Mouse (Mus musculus) liver, adult 2 months (tissue): ENCODE measurements at regions not wholly inside any gene's neighbourhood (a gene's known extent, or its start where the extent isn't known, plus 50 kb on each side); places are given as distances from the start of the nearest gene placed in this dataset.

ENCODE experiments used
- DNase-seq: peaks from one replicate; pipeline ENCODE4 v3.0.0-alpha.2; 2011; ENCODE audit warnings: low read depth, low spot score; ENCODE audit errors: extremely low read depth
- H3K27ac ChIP-seq: fragments of 200-500 bp; replicated peaks from 2 replicates; pipeline ENCODE4 v1.5.1; 2012; ENCODE audit warnings: low read depth, mild to moderate bottlenecking, control low read depth, inconsistent platforms, low read length; ENCODE audit not compliant: insufficient read depth
- H3K27me3 ChIP-seq: fragments of 200-500 bp; 2 replicates; pipeline ENCODE4 v1.6.1; 2012; ENCODE audit warnings: mild to moderate bottlenecking, moderate library complexity, low read length, inconsistent platforms; ENCODE audit not compliant: control insufficient read depth, insufficient read depth
- H3K36me3 ChIP-seq: fragments of 200-500 bp; 2 replicates; pipeline ENCODE4 v1.6.1; 2012; ENCODE audit warnings: low read length, inconsistent platforms; ENCODE audit not compliant: control insufficient read depth, insufficient read depth
- H3K4me1 ChIP-seq: fragments of 200-500 bp; 2 replicates; pipeline ENCODE4 v1.6.1; 2011; ENCODE audit warnings: low read length; ENCODE audit not compliant: control insufficient read depth, insufficient read depth
- H3K4me3 ChIP-seq: fragments of 200-500 bp; 2 replicates; pipeline ENCODE4 v1.5.1; 2011; ENCODE audit warnings: low read depth, mild to moderate bottlenecking, control low read depth, low read length, moderate library complexity; ENCODE audit not compliant: insufficient read depth
- H3K79me2 ChIP-seq: fragments of 200-500 bp; 2 replicates; pipeline ENCODE4 v1.6.1; 2012; ENCODE audit warnings: inconsistent platforms, mild to moderate bottlenecking, low read length, moderate library complexity; ENCODE audit not compliant: control insufficient read depth, insufficient read depth
- H3K9ac ChIP-seq: fragments of 200-500 bp; 2 replicates; pipeline ENCODE4 v1.6.1; 2012; ENCODE audit warnings: low read depth, mild to moderate bottlenecking, control low read depth, inconsistent platforms, low read length
- CTCF ChIP-seq: fragments of 200-500 bp; IDR thresholded peaks from 2 replicates; pipeline ENCODE4 v1.5.1; 2011; ENCODE audit warnings: low read depth, low read length, control low read depth
- POLR2A ChIP-seq: fragments of 200-500 bp; IDR thresholded peaks from 2 replicates; pipeline ENCODE4 v1.6.1; 2011; ENCODE audit warnings: low read length, control low read depth; ENCODE audit not compliant: insufficient read depth; ENCODE audit errors: extremely low read depth
- WGBS: fragments of 180-500 bp; shearing (Covaris S2); methylation state at CpG from one replicate; pipeline ENCODE4 v1.1.7; 2018; 5-methylcytosine and 5-hydroxymethylcytosine counted together

DNA sequence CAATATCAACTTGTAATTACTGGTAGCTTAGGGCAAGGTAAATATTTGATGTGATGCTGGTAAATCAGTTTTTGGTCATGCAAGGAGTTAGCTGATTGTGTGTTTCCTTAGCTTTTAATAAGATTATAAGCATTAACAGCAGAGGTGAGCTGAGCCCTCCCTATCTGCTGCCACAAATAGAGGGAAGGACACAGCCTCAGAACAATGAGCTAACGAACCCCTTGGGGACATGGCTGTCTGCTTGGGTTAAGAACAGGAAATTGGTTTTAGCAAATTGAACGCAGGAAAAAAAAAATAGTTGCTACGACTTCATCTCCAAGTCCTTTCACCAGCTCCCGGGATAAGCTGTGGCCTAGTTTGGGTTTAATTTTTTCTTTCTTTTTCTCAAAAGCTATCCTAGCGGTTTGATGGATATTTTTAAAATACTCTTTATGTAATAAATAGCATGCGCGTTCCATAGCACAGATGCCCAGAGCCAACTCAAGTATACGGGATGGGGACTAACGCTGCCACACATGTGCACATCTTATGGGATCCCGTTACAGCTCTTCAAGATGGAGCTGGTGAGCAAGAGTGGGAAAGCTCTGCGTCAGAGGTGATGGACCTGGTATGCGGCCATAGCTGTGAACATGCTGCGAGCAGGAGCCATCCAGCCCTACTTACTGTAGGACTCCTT, 236.6 kb downstream of the Atp23 start:
- no peak overlapping the region for H3K9ac ChIP-seq
- 92% methylated on average over 13 of the region's 13 CpGs for WGBS
- TF ChIP-seq CTCF, result no peak
- TF ChIP-seq POLR2A, result no peak
- H3K27ac ChIP-seq, result no peak overlapping the region
- no peak overlapping the region for H3K4me3 ChIP-seq
- DNase-seq, result no peak
- no peaks in the 10 kb centered on the region for H3K27me3 ChIP-seq
- H3K79me2 ChIP-seq, result no peaks in the 10 kb centered on the region
- no peaks in the 10 kb centered on the region for H3K36me3 ChIP-seq
- no peaks in the 10 kb centered on the region for H3K4me1 ChIP-seq

DNA sequence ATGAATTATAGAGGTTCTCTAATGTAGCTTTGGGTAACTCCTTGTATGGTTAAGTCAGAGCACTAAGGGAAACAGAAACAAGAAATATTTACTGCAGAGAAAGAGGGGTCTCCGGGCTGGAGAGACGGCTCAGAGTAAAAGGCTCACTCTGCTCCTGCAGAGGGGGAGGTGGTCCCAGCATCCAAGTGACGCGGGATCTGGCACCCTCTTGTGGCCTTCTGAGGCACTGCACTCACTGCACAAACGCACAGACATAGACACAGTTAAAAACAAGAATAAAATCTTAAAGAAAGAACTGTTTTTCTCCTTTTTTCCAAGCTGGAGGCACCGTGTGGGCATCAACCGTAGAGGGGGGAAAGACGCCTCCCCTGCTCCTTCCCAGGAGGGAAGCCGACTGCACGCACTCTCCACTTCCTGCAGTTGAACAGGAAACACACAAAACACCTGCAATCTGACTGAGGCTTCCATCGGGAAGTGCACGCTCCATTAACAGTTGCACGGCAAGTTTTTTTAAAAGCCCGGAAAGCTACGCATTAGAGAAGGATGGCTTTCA, 237.6 kb downstream of the Atp23 start:
- DNase-seq, result no peak
- TF ChIP-seq CTCF (peak; percentile 50), POLR2A (no peak)
- H3K27ac ChIP-seq, result no peak overlapping the region
- no peak overlapping the region for H3K9ac ChIP-seq
- 86% methylated on average over 15 of the region's 15 CpGs for WGBS
- H3K79me2 ChIP-seq, result no peaks in the 10 kb centered on the region
- H3K4me1 ChIP-seq, result no peaks in the 10 kb centered on the region
- no peaks in the 10 kb centered on the region for H3K27me3 ChIP-seq
- no peak overlapping the region for H3K4me3 ChIP-seq
- no peaks in the 10 kb centered on the region for H3K36me3 ChIP-seq

GRCm38 (mm10) chr10:126662765-126663164, 238.4 kb downstream of the Atp23 start:
- WGBS, result 86% methylated on average over 6 of the region's 6 CpGs
- H3K9ac ChIP-seq, result no peak overlapping the region
- H3K27ac ChIP-seq, result no peak overlapping the region
- DNase-seq, result no peak
- no peaks in the 10 kb centered on the region for H3K27me3 ChIP-seq
- no peak overlapping the region for H3K4me3 ChIP-seq
- TF ChIP-seq CTCF, result no peak
- TF ChIP-seq POLR2A, result no peak
- no peaks in the 10 kb centered on the region for H3K4me1 ChIP-seq
- H3K79me2 ChIP-seq, result no peaks in the 10 kb centered on the region
- H3K36me3 ChIP-seq, result no peaks in the 10 kb centered on the region

DNA sequence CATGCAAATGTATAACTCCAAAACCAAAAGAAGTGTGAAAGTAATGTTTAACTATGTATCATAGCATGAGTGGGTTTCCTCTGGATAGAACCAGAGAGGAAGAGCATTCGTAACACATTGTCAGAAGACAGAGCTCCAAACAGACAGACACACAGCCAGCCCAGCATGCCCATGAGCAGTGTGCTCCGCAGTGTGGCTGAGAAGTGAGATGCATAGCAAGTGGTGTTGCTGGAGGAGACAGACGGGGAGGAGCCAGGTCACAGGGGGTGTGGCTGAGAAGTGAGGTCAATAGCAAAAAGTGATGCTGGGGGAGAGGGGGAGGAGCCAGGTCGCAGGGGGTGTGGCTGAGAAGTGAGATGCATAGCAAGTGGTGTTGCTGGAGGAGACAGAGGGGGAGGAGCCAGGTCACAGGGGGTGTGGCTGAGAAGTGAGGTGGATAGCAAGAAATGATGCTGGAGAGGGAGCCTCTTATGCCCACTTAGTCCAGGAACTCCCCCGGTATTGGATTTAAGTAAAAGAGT, 240.0 kb downstream of the Atp23 start:
- no peak for DNase-seq
- Histone ChIP-seq H3K9ac (no peak overlapping the region), H3K4me3 (no peak overlapping the region), H3K79me2 (no peaks in the 10 kb centered on the region), H3K4me1 (no peaks in the 10 kb centered on the region), H3K36me3 (no peaks in the 10 kb centered on the region), H3K27ac (no peak overlapping the region), H3K27me3 (no peaks in the 10 kb centered on the region)
- TF ChIP-seq POLR2A (no peak), CTCF (no peak)
- 66% methylated on average over 5 of the region's 5 CpGs for WGBS

GRCm38 (mm10) chr10:126660024-126660423, 241.1 kb downstream of the Atp23 start:
- no peaks in the 10 kb centered on the region for H3K79me2 ChIP-seq
- WGBS, result 89% methylated on average over 9 of the region's 9 CpGs

DNA sequence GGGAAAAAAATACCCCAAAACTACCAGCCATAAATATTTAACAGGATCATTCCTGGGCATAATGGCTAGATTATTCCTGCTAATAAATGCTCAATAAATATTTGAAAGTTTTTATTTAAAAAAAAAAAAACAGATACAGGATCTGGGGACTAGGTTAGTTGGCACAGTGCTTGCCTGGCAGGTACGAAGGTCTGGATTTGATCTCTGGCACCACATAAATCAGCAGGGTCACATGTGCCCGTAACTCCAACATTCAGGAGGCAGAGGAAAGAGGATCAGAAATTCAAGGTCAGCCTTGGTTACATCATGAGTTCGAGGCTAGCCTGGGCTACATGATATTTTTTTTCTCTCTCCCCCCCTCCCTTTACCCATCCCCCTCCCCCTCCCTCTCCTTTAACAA, 248.5 kb downstream of the Atp23 start:
- Histone ChIP-seq H3K4me1 (0 out of 2 replicates have a peak, but pooled peaks cover 2% of the 10 kb centered on the region), H3K79me2 (no peaks in the 10 kb centered on the region), H3K9ac (no peak overlapping the region), H3K36me3 (no peaks in the 10 kb centered on the region), H3K27me3 (no peaks in the 10 kb centered on the region), H3K27ac (no peak overlapping the region), H3K4me3 (no peak overlapping the region)
- 20% methylated on average over 3 of the region's 3 CpGs for WGBS
- TF ChIP-seq POLR2A (no peak), CTCF (no peak)
- DNase-seq, result peak; percentile 64

More at GRCm38 (mm10) chr10:126660024-126660423, 241.1 kb downstream of the Atp23 start:
- H3K9ac ChIP-seq, result no peak overlapping the region
- H3K36me3 ChIP-seq, result no peaks in the 10 kb centered on the region
- DNase-seq, result no peak
- no peaks in the 10 kb centered on the region for H3K27me3 ChIP-seq
- no peaks in the 10 kb centered on the region for H3K4me1 ChIP-seq
- H3K4me3 ChIP-seq, result no peak overlapping the region
- no peak for TF ChIP-seq POLR2A
- no peak for TF ChIP-seq CTCF
- no peak overlapping the region for H3K27ac ChIP-seq
